In the genomic region with DNA sequence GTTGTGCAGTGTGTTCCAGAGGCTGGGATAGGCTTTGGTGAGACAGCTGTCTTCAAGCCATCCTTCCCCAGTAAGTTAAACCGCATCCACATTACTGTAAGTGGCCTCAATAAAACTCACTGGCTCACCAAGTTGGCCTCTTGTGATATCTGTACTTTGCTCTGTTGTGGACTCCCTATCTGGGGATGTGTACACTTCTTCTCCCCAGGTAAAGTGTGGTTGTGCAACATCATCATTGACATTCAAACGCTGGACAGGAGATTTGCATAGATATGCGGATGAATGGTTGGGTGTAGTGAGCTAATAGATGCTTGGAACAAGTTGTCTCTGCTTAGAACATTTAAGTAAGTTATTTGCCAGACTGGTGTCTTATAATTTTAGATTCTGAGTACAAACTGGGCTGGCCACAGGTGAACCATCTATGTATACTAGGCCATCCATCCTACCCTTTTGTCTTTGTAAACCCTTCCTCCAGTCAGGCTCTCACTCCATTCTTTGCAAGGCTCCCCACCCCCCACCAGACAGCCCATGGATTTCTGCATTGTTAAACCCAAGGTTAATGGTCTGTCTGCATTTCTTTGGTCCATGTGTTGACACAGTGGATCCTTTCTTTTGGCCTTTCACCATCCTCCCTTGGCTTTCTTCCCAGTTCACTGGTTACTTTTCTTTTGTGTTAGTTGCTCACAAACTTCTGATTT, we compare ENCODE assay signal across 13 mouse cellular contexts.
DNase-seq lines count a peak whose midpoint lies in the region; ATAC-seq and TF ChIP-seq lines count a peak whose summit lies in the region.
"Had no signal": no experiment of that assay in that cellular context is flagged by ENCODE, and none has a peak within 500 bp of the region (broad histone marks: within the 10 kb centered on the region; RNA-seq: fewer than 3 reads in every experiment).

No protein-coding gene starts in this region.

- in situ Hi-C loops in ES-E14 (cut with MboI; ENCODE audit: low sequenced_read_pairs in 2 of 2, unreplicated experiment in 2 of 2) = no loop called here

- H3K9me3 ChIP-seq in kidney, embryonic 16.5 days (ENCODE audit: low read length) = no peaks in the 10 kb centered on the region
- no peaks in the 10 kb centered on the region for H3K9me3 ChIP-seq in ES-E14 (ENCODE audit: control insufficient read depth, insufficient read depth, low read depth, low read length)
- H3K9me3 ChIP-seq in liver, embryonic 15.5 days (replicated peaks) = no peaks in the 10 kb centered on the region
- H3K9me3 ChIP-seq: heart, embryonic 13.5 days; neural tube, embryonic 15.5 days had no signal

- H3K4me3 ChIP-seq in kidney, embryonic 16.5 days (ENCODE audit: low read length) = no peak overlapping the region
- H3K4me3 ChIP-seq in ES-E14 (ENCODE audit: insufficient read depth in 1 of 2, low read depth in 1 of 2, low read length in 2 of 2, poor library complexity in 1 of 2, severe bottlenecking in 1 of 2) = no peak overlapping the region
- no peak overlapping the region for H3K4me3 ChIP-seq in liver, embryonic 15.5 days (replicated peaks)
- H3K4me3 ChIP-seq: heart, embryonic 13.5 days; neural tube, embryonic 15.5 days had no signal

- WGBS in kidney, embryonic 16.5 days = 77% methylated on average over 3 of the region's 3 CpGs
- WGBS in liver, embryonic 15.5 days (ENCODE audit: insufficient replicate concordance) = 55% methylated on average over 3 of the region's 3 CpGs

- H3K4me1 ChIP-seq in kidney, embryonic 16.5 days (ENCODE audit: insufficient read depth, low read length) = peaks cover 12% of the 10 kb centered on the region; the same call in 1 of the 2 replicates
- H3K4me1 ChIP-seq in ES-E14 (ENCODE audit: control insufficient read depth in 2 of 2, insufficient read depth in 2 of 2, low read length in 2 of 2, poor library complexity in 1 of 2) = peaks cover 3 to 14% of the 10 kb centered on the region in 2 experiments
- 0 out of 2 replicates have a peak, but pooled peaks cover 6% of the 10 kb centered on the region for H3K4me1 ChIP-seq in liver, embryonic 15.5 days (replicated peaks)
- H3K4me1 ChIP-seq: heart, embryonic 13.5 days; neural tube, embryonic 15.5 days had no signal

- no peak overlapping the region for H3K27ac ChIP-seq in kidney, embryonic 16.5 days (ENCODE audit: low read length)
- peak overlapping the region; percentile 23; the same call in 1 of the 2 replicates for H3K27ac ChIP-seq in ES-E14 (ENCODE audit: insufficient read depth, low read depth, low read length, poor library complexity, severe bottlenecking)
- H3K27ac ChIP-seq in liver, embryonic 15.5 days (replicated peaks) = no peak overlapping the region
- H3K27ac ChIP-seq: heart, embryonic 13.5 days; hindbrain, embryonic 14.5 days; neural tube, embryonic 15.5 days had no signal

- peak; percentile 35; the same call in 1 of the 2 replicates for ATAC-seq in kidney, embryonic 16.5 days (ENCODE audit: low FRiP score, low TSS enrichment)
- ATAC-seq in liver, embryonic 15.5 days (ENCODE audit: insufficient read depth) = peak; percentile 69; the same call in 1 of the 2 replicates

- H3K27me3 ChIP-seq in kidney, embryonic 16.5 days (ENCODE audit: insufficient read depth, low read length) = no peaks in the 10 kb centered on the region
- no peaks in the 10 kb centered on the region for H3K27me3 ChIP-seq in liver, embryonic 15.5 days
- H3K27me3 ChIP-seq: heart, embryonic 13.5 days; neural tube, embryonic 15.5 days had no signal

- no peaks in the 10 kb centered on the region for H3K36me3 ChIP-seq in kidney, embryonic 16.5 days (ENCODE audit: insufficient read depth, low read length)
- H3K36me3 ChIP-seq in ES-E14 (ENCODE audit: control insufficient read depth, insufficient read depth, low read length, poor library complexity, severe bottlenecking) = no peaks in the 10 kb centered on the region
- no peaks in the 10 kb centered on the region for H3K36me3 ChIP-seq in liver, embryonic 15.5 days (replicated peaks)
- H3K36me3 ChIP-seq: G1E; heart, embryonic 13.5 days; neural tube, embryonic 15.5 days had no signal

- DNase-seq in kidney, adult 11 months = no peak
- DNase-seq in ES-E14 (ENCODE audit: low read depth, low spot score) = peak; percentile 75
- peak; percentile 92 for DNase-seq in R1 (ENCODE audit: low read depth, low spot score)
- no peak for DNase-seq in thymus, adult 18-20 months
- no peak for DNase-seq in layer of hippocampus, adult 18-20 months (ENCODE audit: low spot score in 2 of 2)
- DNase-seq: left cerebral cortex, postnatal 4 days; lung, postnatal 14 days had no signal

- no peak overlapping the region for H3K9ac ChIP-seq in kidney, embryonic 16.5 days (replicated peaks; ENCODE audit: low read length)
- H3K9ac ChIP-seq in ES-E14 (ENCODE audit: insufficient read depth, low read depth, low read length, poor library complexity, severe bottlenecking) = no peak overlapping the region
- no peak overlapping the region for H3K9ac ChIP-seq in liver, embryonic 15.5 days
- H3K9ac ChIP-seq: heart, embryonic 13.5 days; hindbrain, embryonic 14.5 days; neural tube, embryonic 15.5 days had no signal

- no peak overlapping the region for H3K4me2 ChIP-seq in kidney, embryonic 16.5 days (replicated peaks; ENCODE audit: low read depth, low read length)
- no peak overlapping the region for H3K4me2 ChIP-seq in liver, embryonic 15.5 days
- H3K4me2 ChIP-seq: heart, embryonic 13.5 days; hindbrain, embryonic 14.5 days; neural tube, embryonic 15.5 days had no signal

TF ChIP-seq in ES-E14, 5 proteins besides CTCF, POLR2A, EP300 and RAD21:
- peak; percentile 58 for TF ChIP-seq CHD2 (IDR thresholded peaks at IDR 0.05; ENCODE audit: low read depth, low read length)
- no peak for TF ChIP-seq MAFK (IDR thresholded peaks at IDR 0.05; ENCODE audit: insufficient read depth, low read depth, low read length)
- no peak for TF ChIP-seq HCFC1 (IDR thresholded peaks at IDR 0.05; ENCODE audit: borderline replicate concordance, insufficient read depth, low read length)
- TF ChIP-seq ZNF384 (IDR thresholded peaks at IDR 0.05; ENCODE audit: low read depth, low read length) = no peak
- no peak for TF ChIP-seq ZC3H11A (IDR thresholded peaks at IDR 0.05; ENCODE audit: borderline replicate concordance, low read depth, low read length)

Comparison
In these comparisons a context has a peak if more than half of its experiments do, and no peak if none do; other contexts are left out.
1. DNase-seq: peak in ES-E14 (single experiment) and R1 (single experiment); none in kidney, adult 11 months (single experiment), thymus, adult 18-20 months (0 of 2) and layer of hippocampus, adult 18-20 months (0 of 2).